Mouse (Mus musculus): ENCODE measurements around the gene Mab21l3.

DNA sequence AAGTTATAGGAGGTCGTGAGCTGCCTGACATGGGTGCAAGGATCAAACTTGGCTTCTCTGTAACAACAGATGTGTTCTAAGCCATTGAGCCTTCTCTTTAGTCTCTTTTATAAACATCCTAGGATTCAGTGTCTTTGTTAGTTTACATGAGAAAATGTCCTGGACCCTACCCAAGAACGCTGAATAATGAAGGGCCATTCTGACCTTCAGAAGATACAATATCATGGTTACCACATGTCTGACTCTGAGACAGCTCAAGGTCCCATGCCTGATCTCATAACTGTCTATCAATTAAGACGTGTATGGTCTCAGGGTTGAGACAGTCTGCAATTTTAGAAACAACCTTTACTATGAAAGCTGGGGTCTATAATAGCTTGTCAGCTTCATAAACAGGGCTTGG lies 13.1 kb upstream of the Mab21l3 start:
- TF ChIP-seq CTCF (IDR thresholded peaks at IDR 0.05; ENCODE audit: low read depth, low read length) (no peak), POLR2A (IDR thresholded peaks at IDR 0.05; ENCODE audit: borderline replicate concordance, low read depth, low read length) (no peak)
